Mouse (Mus musculus) cerebellum, adult 11-12 months (tissue): Measurements from ENCODE around the gene Ciz1.

Source experiments
- DNase-seq: peaks from one replicate; pipeline ENCODE4 v3.0.0; 2022

Ciz1 gene

GRCm38 (mm10) chr2:32352151-32353006 is at the start of gene Ciz1:
Ciz1 (plus strand) TSS chr2:32352327.
- DNase-seq, result peak; percentile 85

- no peak for DNase-seq
Observed at GRCm38 (mm10) chr2:32302952-32303351, 49.2 kb upstream of the Ciz1 start.

- peak; percentile 79 for DNase-seq
Observed at GRCm38 (mm10) chr2:32304145-32304832, 47.8 kb upstream of the Ciz1 start.

GRCm38 (mm10) chr2:32305668-32306067 is 46.5 kb upstream of the Ciz1 start:
- no peak for DNase-seq

- DNase-seq, result peak; percentile 53
Observed at GRCm38 (mm10) chr2:32306176-32306575, 46.0 kb upstream of the Ciz1 start.

- peak; percentile 59 for DNase-seq
Observed at GRCm38 (mm10) chr2:32307247-32307798, 44.8 kb upstream of the Ciz1 start.

GRCm38 (mm10) chr2:32307941-32308760 is 44.0 kb upstream of the Ciz1 start:
- DNase-seq, result peak; percentile 76

- peak; percentile 52 for DNase-seq
Observed at GRCm38 (mm10) chr2:32308870-32309568, 43.1 kb upstream of the Ciz1 start.

GRCm38 (mm10) chr2:32310096-32310845 is 41.9 kb upstream of the Ciz1 start:
- no peak for DNase-seq

- peak; percentile 48 for DNase-seq
Observed at GRCm38 (mm10) chr2:32311443-32312317, 40.4 kb upstream of the Ciz1 start.

- DNase-seq, result peak; percentile 64
Observed at GRCm38 (mm10) chr2:32312318-32312964, 39.7 kb upstream of the Ciz1 start.

- no peak for DNase-seq
Observed at GRCm38 (mm10) chr2:32314831-32315230, 37.3 kb upstream of the Ciz1 start.

GRCm38 (mm10) chr2:32315751-32316150 is 36.4 kb upstream of the Ciz1 start:
- peak; percentile 28 for DNase-seq

GRCm38 (mm10) chr2:32316887-32317656 is 35.1 kb upstream of the Ciz1 start:
- DNase-seq, result peak; percentile 39

GRCm38 (mm10) chr2:32317791-32318417 is 34.2 kb upstream of the Ciz1 start:
- peak; percentile 44 for DNase-seq

GRCm38 (mm10) chr2:32318709-32319585 is 33.2 kb upstream of the Ciz1 start:
- no peak for DNase-seq
